Mouse (Mus musculus): ENCODE results near the gene Grid1.

GRCm38 (mm10) chr14:34837145-34837544 lies 17.2 kb downstream of the Grid1 start:
- TF ChIP-seq POLR2A (IDR thresholded peaks at IDR 0.05; ENCODE audit: insufficient read depth, low read length) (no peak), CTCF (IDR thresholded peaks at IDR 0.05; ENCODE audit: low read depth, low read length) (no peak)
